Mouse (Mus musculus) forelimb bud, embryonic 11.5 days (tissue): ENCODE data around the gene Exoc8.

Experiments
- DNase-seq: peaks from one replicate; pipeline ENCODE4 v3.0.0-alpha.2; 2012; ENCODE audit warnings: low read depth, low spot score

The Exoc8 gene

GRCm38 (mm10) chr8:124909936-124910335, 12.4 kb upstream of the Exoc8 start:
- no peak for DNase-seq

GRCm38 (mm10) chr8:124905482-124905881, 8.0 kb upstream of the Exoc8 start:
- DNase-seq, result no peak

DNA sequence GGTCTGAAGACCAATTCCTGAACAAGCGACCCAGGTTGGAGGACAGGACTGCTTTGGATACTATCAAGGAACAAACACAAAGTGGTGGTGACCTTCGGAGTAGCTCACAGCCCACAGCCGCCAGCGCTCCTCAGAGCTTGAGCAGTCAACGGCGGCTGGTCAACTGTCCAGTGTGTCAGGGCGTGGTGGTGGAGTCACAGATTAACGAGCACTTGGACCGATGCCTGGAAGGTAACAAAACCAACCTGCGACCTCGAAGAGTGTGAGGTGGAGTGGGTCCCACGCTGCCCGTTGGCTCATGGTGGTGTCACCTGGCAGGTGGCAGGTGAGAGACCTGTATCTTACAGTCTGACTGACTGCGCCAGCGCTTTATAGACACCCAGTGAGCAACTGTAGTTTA, 5.7 kb upstream of the Exoc8 start:
- DNase-seq, result no peak

DNA sequence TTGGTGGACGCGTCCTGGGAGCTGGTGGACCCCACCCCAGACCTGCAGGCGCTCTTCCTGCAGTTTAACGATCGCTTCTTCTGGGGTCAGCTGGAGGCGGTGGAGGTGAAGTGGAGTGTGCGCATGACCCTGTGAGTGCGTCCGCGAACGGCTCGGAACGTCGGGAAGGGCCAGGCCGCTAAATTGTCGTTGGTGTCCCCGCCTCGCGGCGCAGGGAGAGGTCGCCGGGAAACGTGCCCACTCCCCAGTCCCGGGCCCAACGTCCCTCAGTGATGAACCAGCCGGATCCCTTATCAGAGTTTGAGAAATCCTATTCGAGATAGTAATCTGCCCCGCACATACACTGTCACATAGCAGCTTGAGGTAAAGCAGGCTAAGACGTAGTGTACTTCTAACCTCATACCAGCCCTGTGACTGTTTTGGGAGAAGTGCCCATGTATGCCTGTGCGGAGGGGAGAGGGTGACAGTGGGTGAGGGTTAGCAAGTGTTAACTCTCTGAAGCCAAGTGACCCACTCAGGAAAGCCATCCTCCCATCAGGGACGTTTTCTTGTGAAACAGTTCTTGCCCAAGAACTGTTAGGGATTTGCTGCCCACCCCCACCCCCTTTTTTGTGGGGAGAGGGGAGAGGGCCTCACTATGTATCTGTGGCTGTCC, 873 bp upstream of the Exoc8 start:
- no peak for DNase-seq

DNA sequence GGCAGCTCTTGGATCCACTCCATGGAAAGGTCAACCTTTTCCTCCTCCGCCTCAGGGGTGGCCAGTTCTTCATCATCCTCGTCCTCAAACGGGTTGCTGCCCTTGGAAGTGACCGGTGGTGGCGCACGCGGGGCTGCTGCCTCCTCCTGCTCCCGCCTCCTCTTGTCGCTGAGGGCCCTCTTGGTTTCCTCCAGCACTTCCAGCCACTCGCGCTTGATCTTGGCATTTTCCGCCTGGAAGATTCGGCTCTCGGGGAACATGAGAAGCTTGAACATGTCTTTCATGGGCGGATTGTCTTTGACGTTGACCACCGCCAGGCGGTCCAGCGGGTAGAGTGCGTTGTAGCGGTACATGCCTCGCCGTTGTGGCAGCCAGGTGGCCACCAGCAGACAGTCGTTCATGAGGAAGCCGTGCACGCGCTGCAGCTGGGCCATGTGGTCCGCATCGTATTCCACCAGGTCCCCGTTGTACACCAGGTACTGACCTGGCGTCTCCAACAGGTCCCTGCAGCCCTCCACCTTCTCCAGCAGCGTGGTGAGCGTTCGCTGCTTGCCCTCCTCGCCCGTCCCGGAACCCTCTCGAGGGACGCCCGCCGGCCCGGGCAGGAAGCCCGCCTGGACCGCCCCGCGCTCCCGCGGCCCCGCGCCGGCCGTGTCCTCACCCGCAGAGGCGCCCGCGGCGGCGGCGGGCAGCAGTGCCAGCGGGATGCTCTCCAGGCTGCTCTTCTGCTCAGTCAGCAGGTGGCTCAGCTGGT, 696 bp downstream of the Exoc8 start:
- DNase-seq, result peak; percentile 54

- DNase-seq, result no peak
Observed at GRCm38 (mm10) chr8:124896010-124896631, 1.4 kb downstream of the Exoc8 start.

DNA sequence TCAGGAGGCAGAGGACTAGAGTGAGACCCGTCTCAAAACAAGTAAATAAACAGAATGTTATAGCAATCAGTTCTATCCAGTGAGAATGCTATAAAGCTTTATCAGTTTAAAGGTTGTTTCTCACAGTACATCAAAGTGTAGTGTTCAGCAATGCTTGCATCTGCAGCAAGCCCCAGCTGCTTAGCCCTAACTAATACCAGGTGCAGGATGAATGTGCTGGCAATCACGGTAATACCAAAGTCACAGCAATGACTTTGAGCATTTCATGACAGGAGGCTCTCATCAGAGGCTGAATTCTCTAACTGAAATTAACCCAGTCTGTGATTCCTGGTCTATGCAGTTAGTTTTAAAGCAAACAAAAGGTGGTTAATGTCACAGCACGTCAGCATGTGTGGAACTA, 4.9 kb downstream of the Exoc8 start:
- DNase-seq, result peak; percentile 38

- no peak for DNase-seq
Observed at GRCm38 (mm10) chr8:124888385-124888784, 9.1 kb downstream of the Exoc8 start.

DNA sequence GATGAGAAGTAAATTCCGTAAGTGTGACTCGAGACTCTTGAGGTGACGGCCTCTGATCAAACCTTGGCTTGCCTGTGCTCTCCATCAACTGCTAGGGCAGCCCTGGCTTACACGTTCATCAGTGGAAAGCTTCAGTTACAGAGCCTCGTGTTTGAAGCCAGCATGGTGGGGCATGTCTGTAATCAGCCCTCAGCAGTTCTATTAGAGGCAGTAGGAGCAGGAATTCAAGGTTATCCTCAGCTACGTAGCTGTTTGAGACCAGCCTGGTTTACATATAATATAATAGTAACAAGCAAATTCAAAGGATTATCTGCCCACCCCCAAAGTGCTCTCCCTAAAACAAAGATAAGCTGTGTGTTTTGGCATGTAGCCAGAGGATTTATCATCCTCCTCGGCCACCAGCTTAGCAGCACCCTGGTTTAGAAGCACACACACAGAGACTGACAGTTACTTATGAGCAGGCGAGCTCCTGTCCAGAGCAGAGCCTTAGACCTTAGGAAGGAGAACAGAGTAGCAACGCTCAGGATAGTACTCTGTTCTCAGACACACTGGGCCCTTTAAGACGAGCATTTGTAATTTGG, 18.5 kb downstream of the Exoc8 start:
- no peak for DNase-seq

GRCm38 (mm10) chr8:124878141-124878540, 19.4 kb downstream of the Exoc8 start:
- no peak for DNase-seq

GRCm38 (mm10) chr8:124872690-124873089, 24.8 kb downstream of the Exoc8 start:
- no peak for DNase-seq

GRCm38 (mm10) chr8:124872081-124872480, 25.4 kb downstream of the Exoc8 start:
- no peak for DNase-seq

GRCm38 (mm10) chr8:124871474-124871873, 26.0 kb downstream of the Exoc8 start:
- no peak for DNase-seq

DNA sequence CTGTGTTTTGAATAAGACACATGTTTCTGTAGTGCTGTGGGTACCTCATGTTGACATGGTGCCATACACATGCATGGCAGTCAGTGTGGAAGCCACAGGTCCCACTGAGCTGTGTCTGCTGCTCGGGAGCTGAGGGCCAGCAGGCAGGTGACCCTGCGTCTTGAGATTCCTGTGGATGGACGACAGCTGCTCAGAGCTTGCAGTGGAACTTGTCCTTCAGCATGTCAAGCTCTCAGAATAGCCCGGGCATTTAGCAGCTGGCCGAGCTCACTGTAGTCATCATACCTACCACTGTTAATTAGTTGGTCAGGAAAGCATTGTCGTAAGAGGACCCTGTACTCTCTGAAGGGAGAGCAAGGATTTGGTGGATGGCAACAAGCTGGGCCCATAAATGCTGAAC, 27.8 kb downstream of the Exoc8 start:
- DNase-seq, result no peak

DNA sequence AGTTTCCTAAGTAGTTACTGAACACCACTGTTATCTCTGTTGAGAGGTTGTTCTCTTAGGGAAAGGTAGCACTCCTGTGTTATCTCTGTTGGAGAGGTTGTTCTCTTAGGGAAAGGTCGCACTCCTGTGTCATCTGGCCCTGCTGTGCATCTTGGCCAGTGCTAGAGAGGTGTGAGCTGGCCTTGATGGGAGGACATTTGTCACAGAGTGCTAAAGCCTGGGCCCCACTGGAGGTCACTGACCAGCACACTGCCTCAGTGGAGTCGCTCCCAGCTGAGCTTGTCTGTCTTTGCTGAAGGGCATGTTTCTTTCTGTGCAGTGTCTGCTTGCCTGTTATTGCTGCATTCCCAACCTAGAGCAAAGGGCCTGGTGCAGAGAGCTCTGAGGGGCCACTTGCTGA, 30.4 kb downstream of the Exoc8 start:
- DNase-seq, result no peak

DNA sequence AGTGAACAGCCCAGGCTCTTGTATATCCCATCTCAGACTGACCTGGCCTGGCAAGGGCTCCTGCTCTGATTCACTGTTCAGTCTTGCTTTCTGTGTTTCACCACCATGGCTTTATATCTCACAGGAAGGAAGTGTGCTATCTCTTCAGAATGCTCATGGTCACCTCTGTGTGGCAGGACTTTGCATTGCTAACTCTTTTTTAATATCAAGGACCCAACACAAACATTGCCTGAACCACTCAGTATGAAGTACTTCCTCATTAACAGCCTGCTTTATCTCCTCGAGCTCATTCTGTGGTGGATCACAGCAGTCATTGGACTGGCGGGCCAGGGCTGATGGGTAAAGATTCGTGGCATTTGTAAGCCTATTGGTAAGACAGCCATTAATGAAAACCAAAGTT, 30.8 kb downstream of the Exoc8 start:
- no peak for DNase-seq

- DNase-seq, result peak; percentile 5
Observed at GRCm38 (mm10) chr8:124863729-124864128, 33.8 kb downstream of the Exoc8 start.

DNA sequence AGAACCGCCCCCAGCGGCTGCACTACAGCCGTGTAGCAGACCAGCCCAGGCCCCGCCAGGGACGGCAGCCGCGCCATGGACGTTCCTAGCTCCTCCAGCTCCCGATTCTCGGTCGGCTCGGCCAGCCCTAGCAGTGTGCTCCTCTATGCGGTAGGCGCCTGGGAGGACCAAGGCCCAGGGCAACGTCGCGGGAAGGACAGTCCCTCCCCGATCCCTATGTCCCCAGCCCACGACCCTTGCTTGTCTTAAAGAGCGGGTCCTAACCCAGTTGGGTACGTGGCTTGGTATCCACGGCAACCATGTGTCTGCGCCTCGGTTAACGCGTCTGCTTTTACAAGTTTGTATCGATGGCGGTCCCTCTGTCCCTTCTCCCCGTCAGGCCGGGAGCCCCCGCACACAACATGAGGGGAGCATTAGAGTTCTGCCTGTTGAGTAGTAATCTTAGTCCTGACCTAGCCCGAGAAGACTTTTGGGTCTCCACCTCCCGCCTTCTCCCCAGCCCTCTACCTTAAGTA, 34.3 kb downstream of the Exoc8 start:
- DNase-seq, result no peak

DNA sequence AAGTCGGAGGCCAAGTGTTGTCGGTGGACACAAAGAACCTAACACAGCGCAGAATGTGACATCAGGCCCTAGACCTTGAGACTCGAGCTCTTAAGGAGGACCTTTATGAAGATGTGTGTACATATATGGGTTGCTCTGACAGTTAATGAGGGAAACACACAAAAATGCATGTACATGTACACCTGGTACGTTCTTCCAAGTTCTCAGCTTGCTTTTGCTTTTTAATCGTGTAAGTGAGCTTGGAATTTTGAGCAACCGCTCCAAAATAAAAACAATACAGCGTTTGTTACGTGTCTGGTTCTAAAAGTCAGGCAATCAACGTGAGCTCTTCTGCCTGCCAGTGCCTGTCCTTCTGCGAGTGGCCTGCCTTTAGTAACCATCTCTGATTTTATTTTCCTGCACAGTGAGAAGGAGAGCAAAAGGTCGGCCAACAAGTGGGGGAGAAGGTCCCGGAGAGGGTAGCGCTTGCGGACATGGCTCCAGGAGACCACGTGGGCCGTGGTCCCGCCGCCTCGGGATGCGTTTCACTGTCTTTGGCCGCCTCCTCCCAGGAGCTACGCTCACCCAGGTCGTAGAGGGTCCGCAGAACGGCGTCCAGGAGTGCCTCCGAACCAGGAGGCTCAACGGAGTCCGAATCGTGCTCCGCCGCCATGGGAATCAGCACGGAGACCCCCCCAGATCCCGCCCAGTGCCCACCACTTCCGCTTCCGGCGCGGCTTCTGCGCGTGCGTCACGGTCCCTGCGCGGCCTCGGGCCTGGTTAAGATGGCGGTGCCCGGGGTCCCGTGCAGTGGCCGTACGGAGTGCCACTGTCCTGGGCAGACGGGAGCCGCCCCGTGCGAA, 35.0 kb downstream of the Exoc8 start, which contains the start of the genes Gnpat and 2810004N23Rik:
Gene Gnpat (plus strand): TSS at position 713 of the 842 bp plus-strand sequence.
Gene 2810004N23Rik (minus strand): TSS at position 800 of the 842 bp plus-strand sequence.
- DNase-seq, result peak; percentile 91

GRCm38 (mm10) chr8:124860188-124860587, 37.3 kb downstream of the Exoc8 start:
- no peak for DNase-seq

DNA sequence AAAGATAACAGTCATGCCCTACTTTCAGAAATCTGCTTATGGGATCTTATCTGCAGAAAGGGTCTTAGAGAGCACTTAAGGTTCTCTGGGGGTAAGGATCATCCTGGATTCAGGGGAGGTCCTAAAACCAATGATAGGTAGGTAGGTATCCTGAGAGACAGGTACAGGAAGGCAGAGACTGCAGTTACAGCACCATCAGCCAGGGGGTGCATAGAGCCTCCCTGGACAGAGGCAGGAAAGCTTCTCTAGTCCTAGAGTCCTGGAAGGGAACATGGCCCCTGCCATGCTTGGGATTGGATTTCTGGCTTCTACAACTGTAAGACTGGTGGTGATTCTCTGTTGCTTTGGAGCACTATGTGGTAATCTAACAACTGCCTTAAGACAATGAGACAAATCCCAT, 38.0 kb downstream of the Exoc8 start:
- no peak for DNase-seq
